Mouse (Mus musculus): ENCODE results near the gene Tcam1.

- TF ChIP-seq CTCF (IDR thresholded peaks at IDR 0.05; ENCODE audit: extremely low read depth, insufficient read length, insufficient replicate concordance, low read depth, low read length) (no peak), POLR2A (IDR thresholded peaks at IDR 0.05; ENCODE audit: low read depth, low read length) (no peak)
These were observed 10.5 kb downstream of the Tcam1 start for GRCm38 (mm10) chr11:106286987-106287386.

Measured in small intestine, adult 2 months (tissue).